Mouse (Mus musculus) Patski (cell line): ENCODE data around the gene Ppp1r13l. TPM values are rescaled to one million over a fixed set of nuclear protein-coding genes. Genes with fewer than 3 reads are reported as not detected.

Source experiments
- ATAC-seq: fragments of 100-300 bp; one replicate; pipeline ENCODE4 v1.8.0; 2021
- CTCF ChIA-PET: fragments of 350-600 bp; sonication (Branson Sonifier 250); formaldehyde crosslinking; loops from one replicate; lab custom pipeline; 2022; ENCODE audit warnings: inconsistent platforms; lab: Charles Lee
- POLR2A ChIA-PET: fragments of 350-600 bp; sonication (Branson Sonifier 250); formaldehyde crosslinking; loops from one replicate; lab custom pipeline; 2022; ENCODE audit warnings: antibody characterized with exemption, inconsistent platforms; lab: Charles Lee
- DNase-seq: peaks from one replicate; pipeline ENCODE4 v3.0.0-alpha.2; 2011; ENCODE audit warnings: low read depth, low spot score
- H3K27me3 ChIP-seq: fragments of 371-371 bp; one replicate; pipeline ENCODE4 v1.5.1; 2021
- CTCF ChIP-seq: fragments of 100-300 bp; IDR thresholded peaks from one replicate; pipeline ENCODE4 v1.5.1; 2021
- in situ Hi-C: fragments of 300-500 bp; cut with MboI; formaldehyde crosslinking; loops from 3 replicates; pipeline ENCODE4 v1.11.1; 2018; ENCODE audit warnings: low pct_unique_long_range_greater_than_20kb, mixed read lengths
- polyA plus RNA-seq: library from polyadenylated mRNA; unstranded; gene quantifications from one replicate; pipeline ENCODE4 v1.2.3, GENCODE M21; 2021

The Ppp1r13l gene
- polyA plus RNA-seq, 1 experiment from 2014 or later: 11.9 TPM

DNA sequence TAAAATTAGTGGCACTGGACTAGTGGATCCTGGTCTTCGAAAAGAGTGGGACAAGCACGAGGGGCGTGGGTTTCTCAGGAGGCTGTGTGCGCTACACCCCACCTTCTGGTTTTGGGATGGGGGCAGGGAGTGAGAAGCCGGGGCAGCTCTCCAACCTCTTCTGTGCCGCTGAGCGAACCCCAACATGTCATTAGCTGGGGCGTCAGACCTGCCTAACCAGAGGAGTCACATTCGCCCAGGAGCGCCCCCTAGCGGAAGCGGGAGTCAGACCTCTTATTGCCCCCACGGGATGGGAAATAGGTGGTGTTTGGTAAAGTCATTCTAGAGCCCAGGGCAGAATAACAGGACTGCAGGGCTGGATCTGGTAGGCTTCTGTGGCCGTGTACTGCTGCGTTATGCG is 2.2 kb downstream of the Ppp1r13l start:
- POLR2A ChIA-PET: interaction anchor here (1.6 kb wide), 1 partner anchor 15 kb away, joined by 5 read pairs; no protein-coding TSS in a partner anchor
- in situ Hi-C loops: no loop called here
- no peaks in the 10 kb centered on the region for H3K27me3 ChIP-seq
- ATAC-seq: no peak
- DNase-seq: no peak
- no peak for TF ChIP-seq CTCF
- CTCF ChIA-PET: interaction anchor here (0.6 to 5.8 kb wide), 10 partner anchors 11 to 122 kb away, joined by 3 to 38 read pairs (median 7); partner anchors contain the start of gene Ercc1

DNA sequence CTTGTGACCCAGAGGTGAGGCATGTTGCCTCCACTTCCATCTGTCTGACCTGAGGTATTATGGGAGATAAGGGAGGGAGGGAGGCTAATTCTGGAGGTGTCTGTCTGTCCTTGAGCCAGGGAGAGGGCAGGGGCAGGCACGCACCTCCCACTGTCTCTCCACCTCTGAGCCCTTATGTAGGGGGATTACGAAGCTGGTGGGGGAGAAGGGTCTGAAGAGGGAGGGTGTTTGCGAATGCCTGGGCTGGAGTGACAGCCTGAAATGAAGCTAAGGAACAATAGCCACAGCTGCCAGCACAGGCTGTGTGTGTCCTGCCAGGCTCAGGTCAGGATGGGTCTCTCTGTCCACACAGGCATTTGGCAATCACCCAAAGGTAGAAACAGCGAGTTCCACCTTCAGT is 2.7 kb downstream of the Ppp1r13l start:
- TF ChIP-seq CTCF: no peak
- POLR2A ChIA-PET: no interaction called here
- CTCF ChIA-PET: interaction anchor here (0.6 to 5.8 kb wide), 12 partner anchors 9 to 353 kb away, joined by 3 to 38 read pairs (median 7); partner anchors contain the start of genes Ercc1 and Tomm40
- no peaks in the 10 kb centered on the region for H3K27me3 ChIP-seq
- ATAC-seq (no peak), DNase-seq (no peak)
- in situ Hi-C loops: no loop called here

DNA sequence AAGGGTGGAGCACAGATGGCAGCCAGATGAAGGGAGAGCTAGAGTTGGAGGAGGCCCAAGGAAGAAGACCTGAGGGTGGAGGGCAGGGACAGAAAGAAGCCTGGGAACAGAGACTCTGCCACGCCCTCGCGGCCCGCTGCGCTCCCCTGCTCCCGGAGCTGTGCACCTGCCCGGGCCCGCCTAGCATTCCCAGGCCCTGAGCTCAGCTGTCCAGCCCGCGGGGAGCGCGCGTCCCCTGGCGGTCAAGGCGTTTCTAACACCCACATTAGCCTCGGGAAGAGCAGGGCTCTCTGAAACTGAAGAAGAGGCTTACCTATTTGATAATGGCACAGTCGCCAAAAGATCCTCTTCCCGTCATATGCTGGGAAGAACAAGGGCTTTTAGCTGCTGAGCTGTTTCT is 4.3 kb downstream of the Ppp1r13l start:
- no peak for TF ChIP-seq CTCF
- CTCF ChIA-PET: interaction anchor here (0.6 to 5.8 kb wide), 13 partner anchors 9 to 138 kb away, joined by 3 to 38 read pairs (median 3); partner anchors contain the start of gene Ckm
- POLR2A ChIA-PET: interaction anchor here (0.9 kb wide), 1 partner anchor 27 kb away, joined by 3 read pairs; no protein-coding TSS in a partner anchor
- no peak for DNase-seq
- H3K27me3 ChIP-seq: no peaks in the 10 kb centered on the region
- peak; percentile 33 for ATAC-seq
- in situ Hi-C loops: no loop called here

DNA sequence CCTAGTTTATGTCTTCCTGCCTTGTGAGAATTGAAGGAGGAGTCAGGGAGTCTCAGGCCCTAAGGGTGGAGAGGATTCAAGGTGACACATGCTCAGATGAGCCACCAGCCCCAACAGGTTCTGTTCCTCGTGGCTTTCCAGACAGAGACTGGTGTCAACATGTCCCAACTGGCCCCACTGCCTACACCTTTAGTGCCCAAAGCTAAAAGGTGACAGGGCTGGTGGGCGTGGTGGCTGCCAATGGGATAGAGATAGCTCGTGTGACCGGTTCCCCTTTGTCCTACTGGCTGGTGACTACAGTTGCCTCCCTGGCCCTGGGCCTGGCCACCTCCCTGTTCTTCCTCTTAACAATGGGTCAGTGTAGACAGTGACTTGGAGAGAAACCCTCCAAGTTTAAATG is 5.8 kb downstream of the Ppp1r13l start:
- no peak for TF ChIP-seq CTCF
- POLR2A ChIA-PET: no interaction called here
- H3K27me3 ChIP-seq: no peaks in the 10 kb centered on the region
- ATAC-seq (no peak), DNase-seq (no peak)
- CTCF ChIA-PET: no interaction called here
- in situ Hi-C loops: no loop called here

DNA sequence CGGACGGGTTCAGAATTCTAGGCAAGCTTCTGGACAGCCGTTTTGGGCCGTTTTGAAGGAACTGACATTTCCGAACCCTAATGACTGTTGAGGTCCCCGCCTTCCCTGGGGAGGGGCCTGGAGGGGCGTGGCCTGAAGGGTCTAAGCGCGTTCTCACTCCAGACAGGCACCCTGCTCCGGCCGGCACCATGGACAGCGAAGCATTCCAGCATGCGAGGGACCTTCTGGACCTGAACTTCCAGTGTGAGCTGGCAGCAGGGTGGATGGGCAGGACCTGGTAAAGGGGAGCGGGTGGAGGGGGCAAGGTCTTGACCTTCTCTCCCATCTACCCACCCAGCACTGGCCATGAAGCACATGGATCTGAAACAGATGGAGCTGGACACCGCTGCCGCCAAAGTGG is 8.8 kb downstream of the Ppp1r13l start:
- no peak for ATAC-seq
- DNase-seq: no peak

DNA sequence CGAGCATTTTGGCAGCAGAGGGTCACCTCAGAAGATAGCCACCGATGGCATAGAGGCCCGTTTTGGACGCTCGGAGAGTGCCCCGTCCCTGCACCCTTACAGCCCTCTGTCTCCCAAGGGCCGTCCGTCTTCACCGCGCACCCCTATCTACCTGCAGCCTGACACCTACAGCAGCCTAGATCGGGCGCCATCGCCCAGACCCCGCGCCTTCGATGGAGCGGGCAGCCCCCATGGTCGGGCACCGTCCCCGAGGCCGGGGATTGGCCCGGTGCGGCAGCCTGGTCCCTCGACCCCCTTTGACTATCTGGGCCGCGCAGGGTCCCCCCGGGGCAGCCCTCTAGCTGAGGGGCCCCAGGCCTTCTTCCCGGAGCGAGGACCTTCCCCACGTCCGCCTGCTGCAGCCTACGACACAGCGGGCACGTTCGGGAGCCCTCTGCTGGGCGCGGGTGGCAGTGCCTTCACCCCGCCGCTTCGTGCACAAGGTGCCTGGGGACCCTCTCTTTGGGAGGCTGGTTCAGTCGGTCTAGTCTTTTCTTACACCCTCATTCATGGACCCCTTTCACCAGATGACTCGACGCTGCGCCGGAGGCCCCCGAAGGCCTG is 10.4 kb downstream of the Ppp1r13l start:
- POLR2A ChIA-PET: no interaction called here
- no peak for DNase-seq
- no peak for ATAC-seq

More for the DNA sequence above, 8.8 kb downstream of the Ppp1r13l start:
- CTCF ChIA-PET: no interaction called here
- no peak for TF ChIP-seq CTCF
- POLR2A ChIA-PET: no interaction called here
- in situ Hi-C loops: no loop called here
- no peaks in the 10 kb centered on the region for H3K27me3 ChIP-seq

DNA sequence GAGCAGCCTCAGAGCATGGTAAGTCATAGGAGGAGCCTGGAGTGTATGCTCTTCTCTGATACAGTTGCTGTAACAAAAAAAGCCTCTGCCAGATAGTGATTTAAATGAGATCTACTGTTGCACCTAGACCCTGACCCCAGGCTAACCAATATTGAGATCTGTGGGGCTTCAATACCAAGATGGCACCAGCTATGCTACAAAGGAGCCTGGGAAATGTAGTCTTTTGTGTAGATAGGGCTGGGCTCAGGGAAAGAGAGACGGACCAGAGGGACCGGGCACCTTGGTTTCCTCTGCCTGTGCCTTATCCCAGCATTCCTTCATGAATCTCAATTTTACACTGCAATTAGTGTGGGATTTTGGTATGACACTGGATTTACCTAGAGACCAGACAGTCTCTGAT is 13.8 kb downstream of the Ppp1r13l start:
- no peaks in the 10 kb centered on the region for H3K27me3 ChIP-seq
- ChIA-PET CTCF (no interaction called here), POLR2A (no interaction called here)
- DNase-seq (no peak), ATAC-seq (no peak)
- in situ Hi-C loops: no loop called here
- TF ChIP-seq CTCF: no peak

More for the DNA sequence above, 10.4 kb downstream of the Ppp1r13l start:
- no peaks in the 10 kb centered on the region for H3K27me3 ChIP-seq
- CTCF ChIA-PET: no interaction called here
- in situ Hi-C loops: no loop called here
- TF ChIP-seq CTCF: no peak

DNA sequence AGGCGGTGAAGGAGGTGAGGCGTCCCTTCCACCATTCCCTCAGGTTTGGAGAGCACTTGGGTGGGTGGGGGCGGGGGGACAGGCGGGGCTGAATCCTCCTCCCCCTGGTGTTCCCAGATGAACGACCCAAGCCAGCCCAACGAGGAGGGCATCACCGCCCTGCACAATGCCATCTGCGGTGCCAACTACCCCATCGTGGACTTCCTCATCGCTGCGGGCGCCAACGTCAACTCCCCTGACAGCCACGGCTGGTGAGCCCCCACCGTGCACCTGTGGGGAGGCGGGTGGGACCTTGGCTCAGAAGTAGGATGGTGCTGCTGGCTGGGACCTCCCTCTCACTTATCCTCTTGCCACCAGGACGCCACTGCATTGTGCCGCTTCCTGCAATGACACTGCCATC is 15.8 kb downstream of the Ppp1r13l start:
- DNase-seq: no peak
- ATAC-seq: no peak
- CTCF ChIA-PET: interaction anchor here (1.1 to 5.0 kb wide), 2 partner anchors 13 to 14 kb away, joined by 3 to 38 read pairs; partner anchors contain the start of genes Cd3eap and Ppp1r13l
- POLR2A ChIA-PET: no interaction called here
- in situ Hi-C loops: no loop called here
- no peak for TF ChIP-seq CTCF
- H3K27me3 ChIP-seq: no peaks in the 10 kb centered on the region

DNA sequence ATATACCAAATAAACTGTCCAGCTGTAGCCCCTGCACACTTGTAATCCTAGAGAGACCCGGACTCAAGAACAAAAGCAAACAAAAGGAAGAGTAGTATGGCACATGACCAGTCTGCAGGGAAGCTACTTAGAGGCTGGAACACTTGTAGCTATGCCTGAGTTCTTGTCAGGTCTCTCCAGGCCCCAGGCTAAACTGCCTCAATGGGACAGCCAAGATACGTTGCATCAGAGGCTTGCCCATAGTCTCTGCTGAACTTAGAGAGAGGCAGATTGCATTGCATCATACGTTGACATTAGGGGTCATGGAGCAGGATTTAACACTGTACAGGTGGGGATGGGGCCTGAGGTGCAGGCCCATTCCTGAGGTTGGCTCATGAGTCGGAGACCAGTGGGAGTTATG is 16.5 kb downstream of the Ppp1r13l start:
- no peak for ATAC-seq
- in situ Hi-C loops: no loop called here
- no peaks in the 10 kb centered on the region for H3K27me3 ChIP-seq
- ChIA-PET CTCF (interaction anchor here (5.0 kb wide), 1 partner anchor 14 kb away, joined by 38 read pairs; the partner anchor contains the start of genes Cd3eap and Ppp1r13l), POLR2A (no interaction called here)
- DNase-seq: no peak
- TF ChIP-seq CTCF: no peak

DNA sequence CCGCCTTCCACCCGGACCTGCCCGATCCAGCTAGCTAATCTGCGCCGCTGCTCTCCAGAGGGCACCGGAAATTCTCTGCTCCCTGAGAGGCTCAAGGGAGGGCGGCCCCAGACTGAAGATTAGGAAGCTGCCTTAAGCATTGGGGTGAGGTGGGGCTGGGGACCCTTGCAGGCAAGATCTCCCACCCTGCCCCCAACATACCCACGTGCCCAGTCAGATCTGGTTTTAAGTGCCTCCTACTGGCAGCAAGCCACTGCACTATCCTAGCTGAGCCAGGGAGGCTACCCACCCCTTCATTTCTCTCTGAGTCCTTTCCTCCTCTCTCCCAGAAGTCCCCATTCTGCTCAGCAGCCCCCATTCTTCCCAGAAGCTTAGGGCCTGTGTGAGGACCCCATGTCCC is 18.5 kb downstream of the Ppp1r13l start:
- no peak for TF ChIP-seq CTCF
- ATAC-seq: no peak
- CTCF ChIA-PET: interaction anchor here (5.0 kb wide), 1 partner anchor 16 kb away, joined by 38 read pairs; the partner anchor contains the start of genes Cd3eap and Ppp1r13l
- POLR2A ChIA-PET: interaction anchor here (0.8 kb wide), 1 partner anchor 18 kb away, joined by 3 read pairs; no protein-coding TSS in a partner anchor
- in situ Hi-C loops: no loop called here
- no peaks in the 10 kb centered on the region for H3K27me3 ChIP-seq
- DNase-seq: no peak
